Mouse (Mus musculus) ovary, adult 18-20 months (tissue): Measurements from ENCODE around the gene Elovl5.
"Not testable (repeated sequence)": the region's sequence is repeated elsewhere in the genome, so short reads cannot be mapped to it uniquely, and the experiment has no call there.

Source experiments
- DNase-seq: peaks from one replicate; pipeline ENCODE4 v3.0.0; 2022; ENCODE audit warnings: low spot score, mixed read lengths

The Elovl5 gene

GRCm38 (mm10) chr9:77955511-77955910 lies 38.3 kb downstream of the Elovl5 start:
- DNase-seq: no peak

GRCm38 (mm10) chr9:77955964-77956363 lies 38.8 kb downstream of the Elovl5 start:
- DNase-seq: no peak

DNA sequence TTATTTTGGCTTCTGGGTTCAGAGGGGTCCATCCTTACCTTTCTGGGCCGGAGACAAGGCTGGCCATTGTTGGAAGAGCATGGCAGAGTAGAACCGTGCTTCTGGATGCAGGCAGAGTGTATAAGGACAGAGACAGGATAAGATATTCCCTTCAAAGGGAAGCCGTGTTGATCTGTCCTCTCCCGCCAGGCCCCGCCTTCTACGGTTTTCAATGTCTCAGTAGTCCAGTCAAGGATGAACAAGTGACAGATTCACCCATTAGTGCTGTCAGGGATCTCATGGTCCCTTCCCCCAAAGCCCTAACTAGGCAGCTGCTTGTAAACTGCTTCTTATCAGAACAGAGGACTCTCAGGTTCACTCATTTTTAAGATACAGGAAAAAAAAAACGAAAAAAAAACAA lies 41.2 kb downstream of the Elovl5 start:
- DNase-seq: no peak

DNA sequence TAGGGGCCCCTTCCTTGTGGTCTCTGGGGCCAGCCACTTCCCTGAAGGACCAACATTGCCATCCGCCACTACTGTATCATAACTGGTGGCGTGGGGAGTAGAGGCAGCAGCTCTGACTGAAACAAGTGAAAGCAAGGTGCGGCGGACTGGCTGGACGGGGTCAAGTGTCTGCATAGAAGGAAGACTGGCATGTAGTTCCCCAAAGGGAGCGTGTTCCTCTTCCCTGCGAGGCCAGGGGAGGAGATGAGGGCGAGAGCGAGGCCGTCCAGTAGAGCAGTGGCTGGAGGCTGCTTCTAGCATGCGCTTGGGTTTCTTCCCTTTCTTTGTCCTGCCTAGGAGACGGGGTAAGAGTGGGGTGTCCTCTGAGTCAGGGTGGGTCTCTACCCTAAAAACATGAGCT lies 42.6 kb downstream of the Elovl5 start:
- no peak for DNase-seq

DNA sequence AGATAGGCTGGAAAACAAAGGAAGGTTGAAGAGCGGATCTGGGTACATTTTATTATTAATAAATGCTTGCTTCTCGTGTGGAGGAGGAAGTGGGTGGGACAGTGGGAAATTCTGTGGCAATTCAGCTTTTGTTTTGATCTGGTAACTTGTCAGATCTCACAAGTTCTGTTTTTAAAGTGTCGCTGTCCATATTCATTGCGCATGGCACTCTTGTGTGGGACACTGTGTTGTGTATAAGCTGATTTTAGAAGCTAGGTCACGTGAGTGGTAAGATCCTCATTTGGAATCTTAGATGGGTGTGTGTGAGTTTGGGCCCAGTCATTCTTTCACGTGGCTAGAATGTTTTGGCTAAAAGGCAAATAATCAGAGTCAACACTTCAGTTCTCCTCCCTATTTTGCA lies 44.2 kb downstream of the Elovl5 start:
- no peak for DNase-seq

DNA sequence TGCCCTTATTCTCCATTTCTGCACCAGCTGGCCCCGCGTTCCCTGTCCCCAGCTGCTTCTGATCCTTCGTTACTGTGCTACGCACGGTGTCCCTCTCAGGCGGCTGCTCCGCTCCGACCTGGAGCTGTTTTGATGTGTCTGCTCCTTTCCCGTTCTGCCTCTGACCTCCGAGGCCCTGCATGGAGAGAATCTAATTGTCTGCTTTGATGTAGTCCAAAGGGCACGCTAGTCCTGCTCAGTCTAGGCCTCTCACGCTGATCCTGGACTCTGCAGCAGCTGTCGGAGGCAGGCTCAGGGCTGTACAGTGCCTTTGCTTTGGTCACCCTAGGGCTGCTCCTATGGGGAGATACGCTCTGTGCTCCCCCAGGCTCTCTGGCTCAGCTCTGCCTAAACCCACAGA lies 46.9 kb downstream of the Elovl5 start:
- DNase-seq: no peak

- no peak for DNase-seq
These were observed 48.1 kb downstream of the Elovl5 start for GRCm38 (mm10) chr9:77965287-77965686.

GRCm38 (mm10) chr9:77965768-77966552 lies 48.8 kb downstream of the Elovl5 start:
- no peak for DNase-seq

DNA sequence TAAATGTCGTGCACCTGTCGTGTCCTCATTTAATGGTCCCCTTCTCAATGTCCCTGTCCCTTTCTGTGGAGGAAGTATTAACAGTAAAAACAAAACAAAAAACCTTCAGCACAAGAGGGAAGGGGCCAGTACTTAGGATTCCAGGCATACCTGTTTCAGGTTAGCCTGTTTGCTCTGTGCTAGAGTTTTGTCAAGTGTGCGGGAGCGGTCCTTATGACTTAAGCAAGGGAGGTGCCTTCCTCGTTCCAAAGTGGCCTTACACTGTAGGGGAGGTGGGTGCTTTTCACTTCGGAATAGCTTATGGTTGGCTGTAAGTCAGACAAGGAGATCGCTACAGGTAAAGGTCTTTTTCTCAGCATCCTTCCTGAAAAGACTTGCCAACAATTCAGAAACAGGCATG lies 49.7 kb downstream of the Elovl5 start:
- no peak for DNase-seq

- DNase-seq: no peak
These were observed 50.5 kb downstream of the Elovl5 start for GRCm38 (mm10) chr9:77967584-77968163.

- DNase-seq: no peak
These were observed 52.2 kb downstream of the Elovl5 start for GRCm38 (mm10) chr9:77969192-77969953.

DNA sequence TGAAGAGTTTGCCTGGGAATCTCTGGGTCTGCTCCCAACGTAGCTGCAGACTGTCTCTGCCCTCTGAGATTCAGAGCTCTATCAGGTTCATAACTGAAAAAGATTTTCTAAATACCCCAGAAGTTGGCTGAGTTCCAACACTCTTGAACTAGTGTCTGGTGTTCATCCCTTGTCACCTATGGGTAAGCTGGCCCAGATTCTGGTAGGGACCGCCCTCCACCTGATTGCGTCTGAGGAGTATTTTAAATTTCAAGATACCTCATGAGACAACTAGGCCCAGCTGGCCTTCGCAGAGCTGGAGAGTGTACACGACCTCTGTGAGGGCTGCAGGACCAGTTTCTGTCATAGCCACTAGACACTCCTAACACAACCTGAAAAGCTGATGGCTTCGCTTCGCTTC lies 61.8 kb downstream of the Elovl5 start:
- DNase-seq: no peak

- no peak for DNase-seq
These were observed 65.5 kb downstream of the Elovl5 start for GRCm38 (mm10) chr9:77982616-77983015.

GRCm38 (mm10) chr9:77983521-77983920 lies 66.4 kb downstream of the Elovl5 start:
- no peak for DNase-seq

GRCm38 (mm10) chr9:77986153-77986795 lies 69.1 kb downstream of the Elovl5 start:
- no peak for DNase-seq

- DNase-seq: no peak
These were observed 72.5 kb downstream of the Elovl5 start for GRCm38 (mm10) chr9:77989626-77990025.

DNA sequence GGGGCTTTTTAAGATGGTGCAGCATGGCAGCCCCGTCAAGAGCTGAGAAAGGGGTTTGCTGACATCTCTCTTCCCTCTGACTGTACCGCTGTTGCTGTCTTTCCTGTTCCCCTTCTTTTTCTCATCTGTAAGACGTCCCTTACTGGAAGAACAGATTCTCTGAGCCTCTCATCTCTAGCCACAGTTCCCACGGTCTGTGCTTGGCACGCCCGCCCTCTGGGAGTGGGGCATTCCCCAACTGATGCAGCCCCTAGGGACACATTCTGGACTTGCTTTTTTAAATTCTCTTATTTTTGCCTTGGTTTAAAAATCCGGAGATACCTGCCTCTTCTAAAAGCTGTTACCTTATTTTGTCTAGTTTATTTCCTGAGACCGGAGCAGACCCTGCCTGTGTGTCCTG lies 73.1 kb downstream of the Elovl5 start:
- DNase-seq: no peak

DNA sequence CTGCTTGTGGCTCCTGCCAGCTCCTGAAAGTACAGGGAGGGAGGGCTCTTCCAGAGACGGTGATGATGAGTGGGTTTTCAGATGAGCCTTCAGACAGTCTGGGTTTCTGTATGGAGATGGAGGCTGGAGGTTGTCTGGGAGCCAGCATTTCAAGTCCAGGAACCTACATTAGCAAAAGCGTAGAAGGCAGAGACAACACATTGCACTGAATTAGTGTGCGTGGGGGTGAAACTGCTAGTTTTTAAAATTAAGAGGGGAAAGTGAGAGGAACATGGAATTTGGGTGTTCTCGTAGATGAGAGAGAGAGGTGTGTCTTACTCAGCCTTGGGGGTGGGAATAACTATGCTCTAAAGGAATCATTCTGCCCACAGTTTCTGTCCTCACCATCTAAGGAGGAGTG lies 74.5 kb downstream of the Elovl5 start:
- no peak for DNase-seq

DNA sequence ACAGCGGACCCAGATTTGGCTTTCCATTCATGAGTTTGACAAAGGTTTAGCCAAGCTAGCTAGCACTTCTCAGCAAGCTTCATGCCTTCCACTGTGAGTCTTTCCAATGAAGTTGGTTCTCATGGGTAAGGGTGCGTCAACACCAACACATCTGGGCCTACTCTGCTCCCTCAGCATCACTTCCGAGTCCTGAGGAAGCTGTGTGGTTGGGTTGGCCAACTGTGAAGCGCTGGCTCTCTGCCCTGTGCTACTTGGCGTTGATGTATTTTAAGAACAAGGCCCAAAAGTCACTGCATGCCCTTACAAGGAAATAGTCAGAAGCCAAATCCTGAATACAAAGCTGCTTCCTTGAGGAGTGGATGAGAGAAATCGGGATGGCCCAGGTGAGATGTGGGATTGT lies 75.1 kb downstream of the Elovl5 start:
- no peak for DNase-seq

DNA sequence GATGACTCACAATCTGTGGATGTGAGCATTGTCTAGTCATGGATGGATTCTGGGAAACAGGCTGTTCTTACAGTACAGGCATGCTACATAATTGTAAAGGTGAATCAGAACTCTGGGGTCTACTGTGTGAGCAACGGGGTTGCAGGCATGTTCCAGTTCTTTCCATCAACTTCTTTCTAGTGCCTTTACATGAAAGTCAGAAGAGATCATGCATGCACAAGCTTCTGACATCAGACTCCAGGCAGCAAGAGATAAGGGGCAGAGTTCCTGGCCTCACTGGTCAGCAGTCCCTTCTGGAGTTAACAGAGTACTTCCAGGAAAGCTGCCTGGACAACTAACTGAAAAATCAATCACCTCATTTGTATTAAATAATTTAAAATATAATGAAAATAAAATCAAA lies 75.9 kb downstream of the Elovl5 start:
- no peak for DNase-seq

DNA sequence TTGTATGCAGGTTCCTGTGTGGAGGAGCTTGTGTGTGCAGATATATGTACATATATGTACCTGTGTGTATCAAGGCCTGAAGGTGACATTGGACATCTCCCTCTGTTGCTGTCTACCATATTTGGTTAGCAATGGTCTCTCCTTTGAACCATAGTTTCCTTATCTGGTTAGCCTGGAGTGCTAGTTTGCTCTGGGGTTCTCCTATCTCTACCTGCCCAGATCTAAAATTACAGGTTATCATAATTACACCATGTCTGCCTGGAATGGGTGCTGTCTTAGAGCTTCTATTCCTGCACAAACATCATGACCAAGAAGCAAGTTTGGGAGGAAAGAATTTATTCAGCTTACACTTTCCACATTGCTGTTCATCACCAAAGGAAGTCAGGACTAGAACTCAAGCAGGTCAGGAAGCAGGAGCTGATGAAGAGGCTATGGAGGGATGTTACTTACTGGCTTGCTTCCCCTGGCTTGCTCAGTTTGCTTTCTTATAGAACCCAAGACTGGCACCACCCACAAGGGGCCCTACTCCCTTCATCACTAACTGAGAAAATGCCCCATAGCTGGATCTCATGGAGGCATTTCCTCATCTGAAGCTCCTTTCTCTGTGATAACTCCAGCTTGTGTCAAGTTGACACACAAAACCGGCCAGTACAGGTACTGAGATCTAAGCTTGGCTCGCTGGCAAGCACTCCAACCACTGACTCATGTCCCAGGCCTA lies 76.5 kb downstream of the Elovl5 start:
- DNase-seq: not testable (repeated sequence)

GRCm38 (mm10) chr9:77995235-77995634 lies 78.1 kb downstream of the Elovl5 start:
- DNase-seq: no peak
